Mouse (Mus musculus) midbrain, postnatal 0 days (tissue): ENCODE data around the gene Hoxd8. TPM values are rescaled to one million over a fixed set of nuclear protein-coding genes. Genes with fewer than 3 reads are reported as not detected.

Experiments
- ATAC-seq: fragments of 200-750 bp; cut with Nextera tagmentation; 2 replicates; pipeline ENCODE4 v1.8.0; 2017; ENCODE audit warnings: moderate number of reproducible peaks, mild to moderate bottlenecking, moderate TSS enrichment, moderate library complexity; ENCODE audit not compliant: low FRiP score
- DNase-seq: peaks from one replicate; pipeline ENCODE4 v3.0.0-alpha.2; 2015; ENCODE audit warnings: low spot score
- H3K27ac ChIP-seq: fragments of 300-500 bp; sonication (generic); 2 replicates; pipeline ENCODE4 v1.5.1; 2014; ENCODE audit warnings: low read depth, mild to moderate bottlenecking, low read length, mixed read lengths
- H3K27me3 ChIP-seq: fragments of 300-500 bp; sonication (generic); 2 replicates; pipeline ENCODE4 v1.6.1; 2014; ENCODE audit warnings: low read length, control low read depth, mixed read lengths; ENCODE audit not compliant: insufficient read depth
- H3K36me3 ChIP-seq: fragments of 300-500 bp; sonication (generic); 2 replicates; pipeline ENCODE4 v1.6.1; 2014; ENCODE audit warnings: low read length, control low read depth, mixed read lengths; ENCODE audit not compliant: insufficient read depth
- H3K4me1 ChIP-seq: fragments of 300-500 bp; sonication (generic); 2 replicates; pipeline ENCODE4 v1.6.1; 2014; ENCODE audit warnings: mild to moderate bottlenecking, control low read depth, antibody characterized with exemption, low read length, mixed read lengths; ENCODE audit not compliant: insufficient read depth
- H3K4me2 ChIP-seq: fragments of 300-500 bp; sonication (generic); 2 replicates; pipeline ENCODE4 v1.6.1; 2014; ENCODE audit warnings: low read depth, mild to moderate bottlenecking, low read length, mixed read lengths; ENCODE audit not compliant: poor library complexity, severe bottlenecking
- H3K4me3 ChIP-seq: fragments of 300-500 bp; sonication (generic); 2 replicates; pipeline ENCODE4 v1.5.1; 2014; ENCODE audit warnings: low read depth, mild to moderate bottlenecking, low read length, moderate library complexity
- H3K9ac ChIP-seq: fragments of 300-500 bp; sonication (generic); replicated peaks from 2 replicates; pipeline ENCODE4 v1.6.1; 2014; ENCODE audit warnings: mild to moderate bottlenecking, low read length, moderate library complexity, mixed read lengths; ENCODE audit not compliant: poor library complexity, severe bottlenecking
- H3K9me3 ChIP-seq: fragments of 300-500 bp; sonication (generic); 2 replicates; pipeline ENCODE4 v1.6.1; 2016; ENCODE audit warnings: low read length, control low read depth
- CTCF ChIP-seq: IDR thresholded peaks from 2 replicates; pipeline ENCODE4 v1.5.1; 2016; ENCODE audit warnings: antibody characterized with exemption, mild to moderate bottlenecking
- WGBS: fragments of 180-500 bp; shearing (Covaris S2); extraction: QIAGEN DNeasy Blood & Tissue Kit; methylation state at CpG from one replicate; pipeline ENCODE4 v1.1.7; 2014; 5-methylcytosine and 5-hydroxymethylcytosine counted together
- polyA plus RNA-seq: library from polyadenylated mRNA; unstranded; fragments of >200 nt; fragmentation: Nextera tagmentation; extraction: Ambion mirVana; gene quantifications from 2 replicates; pipeline ENCODE4 v1.2.1, GENCODE M21; 2015
- total RNA-seq: library from RNA; depleted of rRNA; stranded (reverse); fragments of >200 nt; gene quantifications from 2 replicates; pipeline ENCODE4 v1.2.3, GENCODE M21; 2014

Gene Hoxd8
- total and polyA plus RNA-seq, 2 experiments from 2014 or later = 0.05 TPM; not detected in 1

- Histone ChIP-seq H3K4me1 (no peaks in the 10 kb centered on the region), H3K27ac (no peak overlapping the region), H3K9me3 (0 out of 2 replicates have a peak, but pooled peaks cover 5% of the 10 kb centered on the region), H3K36me3 (no peaks in the 10 kb centered on the region), H3K4me3 (no peak overlapping the region), H3K9ac (no peak overlapping the region), H3K27me3 (peaks cover 95% of the 10 kb centered on the region), H3K4me2 (no peak overlapping the region)
- TF ChIP-seq CTCF = no peak
- 8% methylated on average over 8 of the region's 8 CpGs for WGBS
- no peak for DNase-seq
- no peak for ATAC-seq
Measured at GRCm38 (mm10) chr2:74690338-74690716, 14.1 kb upstream of the Hoxd8 start.

DNA sequence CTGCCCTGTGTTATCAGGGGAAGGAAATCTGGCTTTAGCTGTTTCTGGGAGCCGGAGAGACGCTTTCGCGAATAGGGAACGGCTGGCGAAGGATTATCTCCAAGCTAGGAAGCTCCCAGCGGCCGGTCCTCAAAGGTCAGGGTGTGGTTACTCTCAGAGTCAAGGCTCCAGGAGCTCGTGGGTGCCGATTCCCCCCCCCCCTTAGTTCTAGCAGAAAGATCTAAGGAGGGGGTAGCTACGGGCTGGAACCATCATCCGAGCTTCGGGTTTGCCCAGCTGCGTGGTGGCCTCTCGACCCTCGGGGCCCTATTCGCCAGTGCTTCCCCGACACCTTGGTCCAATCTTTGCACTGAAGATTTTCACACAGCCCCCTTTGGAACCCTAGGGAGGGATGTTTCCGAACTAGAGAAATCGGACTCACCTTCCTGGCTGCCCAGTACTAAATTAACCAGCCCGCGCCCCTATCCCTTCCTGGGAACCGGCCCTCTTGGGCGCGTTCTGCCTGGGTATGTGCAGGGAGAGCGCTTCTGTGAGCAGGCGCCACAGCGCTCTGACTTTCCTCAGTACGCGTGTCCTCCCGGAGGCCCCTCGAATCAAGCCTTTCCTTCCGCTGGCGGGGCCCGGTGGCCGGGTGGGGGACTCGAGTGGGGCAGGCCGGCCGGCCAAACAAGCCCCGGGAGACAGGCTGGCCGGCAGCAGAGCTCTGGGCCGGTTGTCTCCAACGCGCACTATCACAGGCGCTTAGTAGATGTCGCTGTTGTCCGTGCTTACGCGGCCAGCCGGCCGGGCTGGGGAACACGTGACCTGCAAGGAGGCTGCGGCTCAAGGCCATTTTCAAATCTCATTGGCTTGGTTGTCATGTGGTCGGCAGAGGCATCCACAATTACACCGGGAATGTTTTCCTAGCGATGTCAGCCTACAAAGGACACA lies 13.1 kb upstream of the Hoxd8 start, which contains the start of gene Hoxd10:
TSS of gene Hoxd10 (plus strand) at position 903 of the 930 bp plus-strand sequence.
- H3K4me3 ChIP-seq = peak within 1 kb of the TSS; percentile 0; the same call in 1 of the 2 replicates
- TF ChIP-seq CTCF = peak; percentile 34; the same call in 1 of the 2 replicates
- H3K9ac ChIP-seq = no peak within 1 kb of the TSS
- ATAC-seq (no peak), DNase-seq (peak; percentile 51)
- H3K36me3 ChIP-seq = no peaks in the 10 kb centered on the region
- no peak within 1 kb of the TSS for H3K27ac ChIP-seq
- peaks cover 97% of the 10 kb centered on the region for H3K27me3 ChIP-seq
- WGBS = under 1% methylated on average over 56 of the region's 56 CpGs
- H3K9me3 ChIP-seq = 0 out of 2 replicates have a peak, but pooled peaks cover 5% of the 10 kb centered on the region
- H3K4me1 ChIP-seq = no peaks in the 10 kb centered on the region
- no peak within 1 kb of the TSS for H3K4me2 ChIP-seq

DNA sequence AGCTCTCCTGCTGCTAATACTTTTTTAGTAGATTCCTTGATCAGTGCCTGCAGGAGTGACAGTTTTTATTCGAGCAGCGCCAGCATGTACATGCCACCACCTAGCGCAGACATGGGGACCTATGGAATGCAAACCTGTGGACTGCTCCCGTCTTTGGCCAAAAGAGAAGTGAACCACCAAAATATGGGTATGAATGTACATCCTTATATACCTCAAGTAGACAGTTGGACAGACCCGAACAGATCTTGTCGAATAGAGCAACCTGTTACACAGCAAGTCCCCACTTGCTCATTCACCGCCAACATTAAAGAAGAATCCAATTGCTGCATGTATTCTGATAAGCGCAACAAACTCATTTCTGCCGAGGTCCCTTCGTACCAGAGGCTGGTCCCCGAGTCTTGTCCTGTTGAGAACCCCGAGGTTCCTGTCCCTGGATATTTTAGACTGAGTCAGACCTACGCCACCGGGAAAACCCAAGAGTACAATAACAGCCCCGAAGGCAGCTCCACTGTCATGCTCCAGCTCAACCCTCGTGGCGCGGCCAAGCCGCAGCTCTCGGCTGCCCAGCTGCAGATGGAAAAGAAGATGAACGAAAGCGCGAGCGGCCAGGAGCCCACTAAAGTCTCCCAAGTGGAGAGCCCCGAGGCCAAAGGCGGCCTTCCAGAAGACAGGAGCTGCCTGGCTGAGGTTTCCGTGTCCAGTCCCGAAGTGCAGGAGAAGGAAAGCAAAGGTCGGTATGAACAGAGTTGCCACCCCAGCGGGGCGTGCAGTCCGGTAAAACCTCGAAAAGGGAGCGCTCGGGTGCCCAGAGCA lies 12.2 kb upstream of the Hoxd8 start:
- H3K27me3 ChIP-seq = peaks cover 97% of the 10 kb centered on the region
- no peak overlapping the region for H3K4me3 ChIP-seq
- H3K9me3 ChIP-seq = 0 out of 2 replicates have a peak, but pooled peaks cover 5% of the 10 kb centered on the region
- DNase-seq = no peak
- no peaks in the 10 kb centered on the region for H3K4me1 ChIP-seq
- no peak for ATAC-seq
- no peaks in the 10 kb centered on the region for H3K36me3 ChIP-seq
- H3K9ac ChIP-seq = no peak overlapping the region
- TF ChIP-seq CTCF = no peak
- 4% methylated on average over 35 of the region's 35 CpGs for WGBS
- no peak overlapping the region for H3K4me2 ChIP-seq
- H3K27ac ChIP-seq = no peak overlapping the region

DNA sequence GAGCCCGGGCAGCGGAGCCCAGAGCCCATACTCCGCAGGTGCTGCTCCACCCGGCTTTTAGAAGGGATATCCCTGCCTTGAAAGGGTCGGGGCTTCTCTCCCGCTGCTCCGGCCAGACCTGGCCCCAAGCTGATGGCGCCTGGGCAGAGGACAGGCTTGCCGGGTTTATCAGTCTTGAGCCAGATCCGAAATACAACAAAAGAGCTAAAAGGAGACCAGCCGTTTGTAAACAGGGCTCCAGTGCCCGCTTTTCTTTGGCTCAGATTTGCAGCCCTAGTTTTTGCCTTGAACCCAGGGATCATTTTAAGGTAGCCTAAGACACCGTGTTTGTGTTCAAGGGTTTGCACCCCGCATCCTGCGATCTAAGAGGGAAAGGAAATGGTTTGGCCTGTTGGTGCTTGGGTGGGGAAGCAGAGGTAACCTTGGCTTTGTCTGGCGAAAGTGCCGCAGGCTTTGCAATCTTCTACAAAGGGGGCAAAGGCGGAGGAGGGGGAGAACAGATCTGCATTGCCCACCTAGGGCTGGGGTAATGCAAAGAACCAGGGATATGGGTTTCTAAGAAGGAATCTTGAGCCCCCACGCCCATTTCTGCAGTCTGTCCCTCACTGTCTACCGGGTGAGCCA lies 11.5 kb upstream of the Hoxd8 start:
- WGBS = 1% methylated on average over 20 of the region's 20 CpGs

GRCm38 (mm10) chr2:74693432-74693827 lies 11.0 kb upstream of the Hoxd8 start:
- Histone ChIP-seq H3K27ac (no peak overlapping the region), H3K9me3 (0 out of 2 replicates have a peak, but pooled peaks cover 5% of the 10 kb centered on the region), H3K4me2 (no peak overlapping the region), H3K4me1 (0 out of 2 replicates have a peak, but pooled peaks cover 2% of the 10 kb centered on the region), H3K27me3 (peaks cover 94% of the 10 kb centered on the region), H3K36me3 (no peaks in the 10 kb centered on the region), H3K9ac (no peak overlapping the region), H3K4me3 (no peak overlapping the region)
- ATAC-seq = no peak
- no peak for TF ChIP-seq CTCF
- WGBS = 10% methylated on average over 4 of the region's 4 CpGs
- no peak for DNase-seq

More for the DNA sequence above, 11.5 kb upstream of the Hoxd8 start:
- Histone ChIP-seq H3K27ac (no peak overlapping the region), H3K36me3 (no peaks in the 10 kb centered on the region), H3K4me3 (no peak overlapping the region), H3K27me3 (peaks cover 97% of the 10 kb centered on the region), H3K4me1 (0 out of 2 replicates have a peak, but pooled peaks cover 2% of the 10 kb centered on the region), H3K4me2 (no peak overlapping the region), H3K9ac (no peak overlapping the region), H3K9me3 (0 out of 2 replicates have a peak, but pooled peaks cover 5% of the 10 kb centered on the region)
- TF ChIP-seq CTCF = no peak
- ATAC-seq = no peak
- DNase-seq = no peak
